Mouse (Mus musculus) hindbrain, embryonic 12.5 days (tissue): ENCODE results near the gene Abcg5. TPM values are rescaled to one million over a fixed set of nuclear protein-coding genes. Genes with fewer than 3 reads are reported as not detected.

ENCODE experiments used
- ATAC-seq: fragments of 200-750 bp; cut with Nextera tagmentation; 2 replicates; pipeline ENCODE4 v1.8.0; 2017; ENCODE audit warnings: moderate TSS enrichment; ENCODE audit not compliant: low FRiP score
- H3K27ac ChIP-seq: fragments of 300-500 bp; sonication (generic); 2 replicates; pipeline ENCODE4 v1.5.1; 2016; ENCODE audit warnings: mild to moderate bottlenecking
- H3K27me3 ChIP-seq: fragments of 300-500 bp; sonication (generic); 2 replicates; pipeline ENCODE4 v1.6.1; 2016; ENCODE audit warnings: mild to moderate bottlenecking
- H3K36me3 ChIP-seq: fragments of 300-500 bp; sonication (generic); 2 replicates; pipeline ENCODE4 v1.6.1; 2016; ENCODE audit warnings: mild to moderate bottlenecking
- H3K4me1 ChIP-seq: fragments of 300-500 bp; sonication (generic); 2 replicates; pipeline ENCODE4 v1.6.1; 2016
- H3K4me2 ChIP-seq: fragments of 300-500 bp; sonication (generic); replicated peaks from 2 replicates; pipeline ENCODE4 v1.6.1; 2016; ENCODE audit warnings: mild to moderate bottlenecking
- H3K4me3 ChIP-seq: fragments of 300-500 bp; sonication (generic); 2 replicates; pipeline ENCODE4 v1.5.1; 2016; ENCODE audit warnings: mild to moderate bottlenecking
- H3K9ac ChIP-seq: fragments of 300-500 bp; sonication (generic); 2 replicates; pipeline ENCODE4 v1.6.1; 2016; ENCODE audit warnings: mild to moderate bottlenecking, moderate library complexity
- H3K9me3 ChIP-seq: fragments of 300-500 bp; sonication (generic); replicated peaks from 2 replicates; pipeline ENCODE4 v1.6.1; 2016; ENCODE audit warnings: mild to moderate bottlenecking
- WGBS: fragments of 180-500 bp; shearing (Covaris S2); methylation state at CpG from one replicate; pipeline ENCODE4 v1.1.7; 2016; 5-methylcytosine and 5-hydroxymethylcytosine counted together
- polyA plus RNA-seq: library from polyadenylated mRNA; unstranded; fragments of >200 nt; fragmentation: Nextera tagmentation; extraction: Ambion mirVana; gene quantifications from 2 replicates; pipeline ENCODE4 v1.2.1, GENCODE M21; 2016

Abcg5 gene
- polyA plus RNA-seq, 1 experiment from 2014 or later, result 3.8 TPM

GRCm38 (mm10) chr17:84713563-84714164 is 30.9 kb upstream of the Abcg5 start:
- Histone ChIP-seq H3K4me3 (no peak overlapping the region), H3K9me3 (no peaks in the 10 kb centered on the region), H3K27ac (no peak overlapping the region), H3K27me3 (peaks cover 14% of the 10 kb centered on the region), H3K4me2 (no peak overlapping the region), H3K36me3 (0 out of 2 replicates have a peak, but pooled peaks cover 14% of the 10 kb centered on the region), H3K9ac (no peak overlapping the region), H3K4me1 (peaks cover 28% of the 10 kb centered on the region)
- 65% methylated on average over 18 of the region's 18 CpGs for WGBS
- no peak for ATAC-seq

GRCm38 (mm10) chr17:84709403-84709851 is 26.6 kb upstream of the Abcg5 start:
- Histone ChIP-seq H3K27me3 (peaks cover 18% of the 10 kb centered on the region), H3K9ac (no peak overlapping the region), H3K4me2 (peak overlapping the region; percentile 19), H3K36me3 (peaks cover 14% of the 10 kb centered on the region), H3K9me3 (no peaks in the 10 kb centered on the region), H3K4me3 (no peak overlapping the region), H3K4me1 (peaks cover 11% of the 10 kb centered on the region), H3K27ac (no peak overlapping the region)
- 35% methylated on average over 17 of the region's 17 CpGs for WGBS
- peak; percentile 68 for ATAC-seq

GRCm38 (mm10) chr17:84708818-84709217 is 26.0 kb upstream of the Abcg5 start:
- Histone ChIP-seq H3K4me2 (no peak overlapping the region), H3K27ac (no peak overlapping the region)
- WGBS, result 87% methylated on average over 7 of the region's 7 CpGs

GRCm38 (mm10) chr17:84707407-84707806 is 24.6 kb upstream of the Abcg5 start:
- 65% methylated on average over 4 of the region's 4 CpGs for WGBS
- peaks cover 14% of the 10 kb centered on the region for H3K4me1 ChIP-seq
- no peak overlapping the region for H3K4me3 ChIP-seq
- ATAC-seq, result no peak
- H3K27ac ChIP-seq, result no peak overlapping the region
- no peaks in the 10 kb centered on the region for H3K9me3 ChIP-seq
- peaks cover 17% of the 10 kb centered on the region for H3K27me3 ChIP-seq
- H3K4me2 ChIP-seq, result no peak overlapping the region
- H3K9ac ChIP-seq, result no peak overlapping the region
- H3K36me3 ChIP-seq, result peaks cover 20% of the 10 kb centered on the region

More at GRCm38 (mm10) chr17:84708818-84709217, 26.0 kb upstream of the Abcg5 start:
- Histone ChIP-seq H3K4me1 (peaks cover 9% of the 10 kb centered on the region), H3K9ac (no peak overlapping the region), H3K4me3 (no peak overlapping the region), H3K36me3 (peaks cover 20% of the 10 kb centered on the region), H3K27me3 (peaks cover 17% of the 10 kb centered on the region), H3K9me3 (no peaks in the 10 kb centered on the region)
- ATAC-seq, result no peak

GRCm38 (mm10) chr17:84698727-84699126 is 15.9 kb upstream of the Abcg5 start:
- Histone ChIP-seq H3K9ac (no peak overlapping the region), H3K27ac (no peak overlapping the region), H3K9me3 (no peaks in the 10 kb centered on the region), H3K4me3 (no peak overlapping the region), H3K36me3 (no peaks in the 10 kb centered on the region), H3K4me1 (peaks cover 13% of the 10 kb centered on the region; the same call in 1 of the 2 replicates), H3K27me3 (peaks cover 8% of the 10 kb centered on the region; the same call in 1 of the 2 replicates), H3K4me2 (no peak overlapping the region)
- 0 out of 2 replicates have a peak, but pooled peaks have one; percentile 14 for ATAC-seq
- 27% methylated on average over 5 of the region's 5 CpGs for WGBS

- Histone ChIP-seq H3K4me1 (0 out of 2 replicates have a peak, but pooled peaks cover 8% of the 10 kb centered on the region), H3K9me3 (no peaks in the 10 kb centered on the region), H3K27me3 (peaks cover 8% of the 10 kb centered on the region; the same call in 1 of the 2 replicates), H3K36me3 (no peaks in the 10 kb centered on the region), H3K4me2 (no peak overlapping the region), H3K4me3 (no peak overlapping the region), H3K27ac (no peak overlapping the region), H3K9ac (no peak overlapping the region)
- ATAC-seq, result no peak
- WGBS, result 60% methylated on average over 6 of the region's 6 CpGs
Observed at GRCm38 (mm10) chr17:84696537-84696936, 13.7 kb upstream of the Abcg5 start.

- no peaks in the 10 kb centered on the region for H3K36me3 ChIP-seq
- H3K4me2 ChIP-seq, result no peak overlapping the region
- no peak for ATAC-seq
- WGBS, result 75% methylated on average over 2 of the region's 2 CpGs
- peaks cover 8% of the 10 kb centered on the region; the same call in 1 of the 2 replicates for H3K27me3 ChIP-seq
- no peaks in the 10 kb centered on the region for H3K9me3 ChIP-seq
- H3K9ac ChIP-seq, result no peak overlapping the region
- 0 out of 2 replicates have a peak, but pooled peaks cover 4% of the 10 kb centered on the region for H3K4me1 ChIP-seq
- H3K4me3 ChIP-seq, result no peak overlapping the region
- H3K27ac ChIP-seq, result no peak overlapping the region
Observed at GRCm38 (mm10) chr17:84693741-84694140, 10.9 kb upstream of the Abcg5 start.

GRCm38 (mm10) chr17:84690111-84690510 is 7.3 kb upstream of the Abcg5 start:
- Histone ChIP-seq H3K4me2 (no peak overlapping the region), H3K27ac (no peak overlapping the region), H3K4me1 (0 out of 2 replicates have a peak, but pooled peaks cover 4% of the 10 kb centered on the region), H3K36me3 (no peaks in the 10 kb centered on the region), H3K9me3 (no peaks in the 10 kb centered on the region), H3K27me3 (no peaks in the 10 kb centered on the region), H3K4me3 (no peak overlapping the region), H3K9ac (no peak overlapping the region)
- ATAC-seq, result no peak
- WGBS, result 85% methylated on average over 5 of the region's 5 CpGs

GRCm38 (mm10) chr17:84689316-84689715 is 6.5 kb upstream of the Abcg5 start:
- Histone ChIP-seq H3K27me3 (no peaks in the 10 kb centered on the region), H3K4me3 (no peak overlapping the region), H3K27ac (no peak overlapping the region), H3K36me3 (no peaks in the 10 kb centered on the region), H3K4me2 (no peak overlapping the region), H3K9me3 (no peaks in the 10 kb centered on the region), H3K4me1 (0 out of 2 replicates have a peak, but pooled peaks cover 8% of the 10 kb centered on the region), H3K9ac (no peak overlapping the region)
- ATAC-seq, result no peak
- WGBS, result 88% methylated on average over 5 of the region's 5 CpGs

GRCm38 (mm10) chr17:84688834-84689233 is 6.0 kb upstream of the Abcg5 start:
- 91% methylated on average over 11 of the region's 11 CpGs for WGBS

GRCm38 (mm10) chr17:84687994-84688393 is 5.2 kb upstream of the Abcg5 start:
- H3K36me3 ChIP-seq, result no peaks in the 10 kb centered on the region
- H3K27me3 ChIP-seq, result no peaks in the 10 kb centered on the region
- no peaks in the 10 kb centered on the region for H3K9me3 ChIP-seq
- no peak overlapping the region for H3K9ac ChIP-seq
- WGBS, result 87% methylated on average over 5 of the region's 5 CpGs
- no peak overlapping the region for H3K4me2 ChIP-seq
- no peak overlapping the region for H3K4me3 ChIP-seq
- 0 out of 2 replicates have a peak, but pooled peaks cover 5% of the 10 kb centered on the region for H3K4me1 ChIP-seq
- H3K27ac ChIP-seq, result no peak overlapping the region
- ATAC-seq, result no peak

More at GRCm38 (mm10) chr17:84688834-84689233, 6.0 kb upstream of the Abcg5 start:
- Histone ChIP-seq H3K4me1 (0 out of 2 replicates have a peak, but pooled peaks cover 5% of the 10 kb centered on the region), H3K9ac (no peak overlapping the region), H3K9me3 (no peaks in the 10 kb centered on the region), H3K27ac (no peak overlapping the region), H3K4me2 (no peak overlapping the region), H3K4me3 (no peak overlapping the region), H3K36me3 (no peaks in the 10 kb centered on the region), H3K27me3 (no peaks in the 10 kb centered on the region)
- no peak for ATAC-seq

- no peaks in the 10 kb centered on the region for H3K27me3 ChIP-seq
- ATAC-seq, result no peak
- no peak overlapping the region for H3K4me3 ChIP-seq
- no peaks in the 10 kb centered on the region for H3K36me3 ChIP-seq
- H3K4me1 ChIP-seq, result 0 out of 2 replicates have a peak, but pooled peaks cover 5% of the 10 kb centered on the region
- H3K27ac ChIP-seq, result no peak overlapping the region
- H3K4me2 ChIP-seq, result no peak overlapping the region
- no peak overlapping the region for H3K9ac ChIP-seq
- 75% methylated on average over 4 of the region's 4 CpGs for WGBS
- no peaks in the 10 kb centered on the region for H3K9me3 ChIP-seq
Observed at GRCm38 (mm10) chr17:84685286-84685685, 2.5 kb upstream of the Abcg5 start.

- 52% methylated on average over 6 of the region's 6 CpGs for WGBS
- no peak for ATAC-seq
- H3K4me2 ChIP-seq, result no peak overlapping the region
- no peaks in the 10 kb centered on the region for H3K36me3 ChIP-seq
- H3K4me1 ChIP-seq, result 0 out of 2 replicates have a peak, but pooled peaks cover 5% of the 10 kb centered on the region
- no peaks in the 10 kb centered on the region for H3K27me3 ChIP-seq
- H3K4me3 ChIP-seq, result no peak overlapping the region
- no peak overlapping the region for H3K9ac ChIP-seq
- H3K9me3 ChIP-seq, result no peaks in the 10 kb centered on the region
- no peak overlapping the region for H3K27ac ChIP-seq
Observed at GRCm38 (mm10) chr17:84684284-84684683, 1.5 kb upstream of the Abcg5 start.
